ENCODE assay signal across 18 mouse cellular contexts in the genomic region with DNA sequence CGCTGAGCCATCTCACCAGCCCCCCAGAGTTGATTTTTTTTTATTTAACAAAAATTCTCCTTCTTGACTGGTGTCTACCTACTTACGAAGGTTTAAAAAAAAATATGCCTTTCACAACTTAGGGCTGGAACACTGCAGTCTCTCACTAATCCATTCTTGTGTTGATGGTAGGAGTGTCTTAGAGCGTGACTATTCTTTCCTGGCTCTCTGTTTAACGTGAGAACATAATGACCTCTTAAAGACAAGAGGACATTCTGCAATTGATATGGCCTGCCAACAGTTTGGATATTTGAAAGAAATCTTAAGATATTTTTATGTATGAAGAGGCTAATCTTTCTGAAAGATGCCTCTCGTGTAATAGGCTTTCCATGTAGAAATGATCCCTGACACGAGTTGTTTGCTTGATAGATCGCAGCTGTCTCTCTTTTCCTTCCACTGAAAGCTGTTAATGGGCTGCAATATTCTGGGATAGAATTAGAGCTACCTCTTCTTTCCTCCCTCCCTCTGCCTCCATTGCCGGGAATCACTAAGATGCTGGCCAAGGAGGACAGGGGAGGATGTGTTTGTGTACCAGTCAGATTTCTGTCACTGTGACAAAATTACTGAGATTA.
DNase-seq lines count a peak whose midpoint lies in the region; ATAC-seq and TF ChIP-seq lines count a peak whose summit lies in the region.
"Had no signal": no experiment of that assay in that cellular context is flagged by ENCODE, and none has a peak within 500 bp of the region (broad histone marks: within the 10 kb centered on the region; RNA-seq: fewer than 3 reads in every experiment).

No protein-coding gene starts in this region.

- H3K36me3 ChIP-seq in lung, embryonic 14.5 days (ENCODE audit: insufficient read depth) = no peaks in the 10 kb centered on the region
- H3K36me3 ChIP-seq in lung, postnatal 0 days (ENCODE audit: insufficient read depth, low read length) = no peaks in the 10 kb centered on the region
- no peaks in the 10 kb centered on the region for H3K36me3 ChIP-seq in limb, embryonic 10.5 days
- H3K36me3 ChIP-seq: embryonic facial prominence, embryonic 13.5 days; forebrain, embryonic 12.5 days; heart, embryonic 12.5 days; hindbrain, embryonic 10.5 days had no signal

- no peak overlapping the region for H3K9ac ChIP-seq in lung, embryonic 14.5 days
- no peak overlapping the region for H3K9ac ChIP-seq in lung, postnatal 0 days (replicated peaks; ENCODE audit: low read depth)
- H3K9ac ChIP-seq: embryonic facial prominence, embryonic 13.5 days; forebrain, embryonic 12.5 days; heart, embryonic 12.5 days had no signal

- no peak for TF ChIP-seq EP300 in lung, postnatal 0 days (IDR thresholded peaks at IDR 0.05)

- H3K4me1 ChIP-seq in lung, embryonic 14.5 days (ENCODE audit: insufficient read depth) = no peaks in the 10 kb centered on the region
- no peaks in the 10 kb centered on the region for H3K4me1 ChIP-seq in lung, postnatal 0 days (ENCODE audit: insufficient read depth, low read depth, low read length)
- no peaks in the 10 kb centered on the region for H3K4me1 ChIP-seq in limb, embryonic 10.5 days
- H3K4me1 ChIP-seq: embryonic facial prominence, embryonic 13.5 days; forebrain, embryonic 12.5 days; hindbrain, embryonic 10.5 days had no signal

- 44% methylated on average over 8 of the region's 8 CpGs for WGBS in lung, embryonic 14.5 days
- WGBS in lung, postnatal 0 days = 42% methylated on average over 8 of the region's 8 CpGs
- WGBS in limb, embryonic 10.5 days = 87% methylated on average over 8 of the region's 8 CpGs

- no peaks in the 10 kb centered on the region for H3K27me3 ChIP-seq in lung, embryonic 14.5 days (ENCODE audit: insufficient read depth, low read length)
- no peaks in the 10 kb centered on the region for H3K27me3 ChIP-seq in lung, postnatal 0 days (replicated peaks; ENCODE audit: insufficient read depth, low read length)
- no peaks in the 10 kb centered on the region for H3K27me3 ChIP-seq in limb, embryonic 10.5 days (ENCODE audit: low read depth, poor library complexity, severe bottlenecking)
- H3K27me3 ChIP-seq: embryonic facial prominence, embryonic 13.5 days; forebrain, embryonic 12.5 days; heart, embryonic 12.5 days had no signal

- ATAC-seq in lung, embryonic 14.5 days (ENCODE audit: insufficient read depth) = peak; percentile 49; the same call in 1 of the 2 replicates
- peak; percentile 43 for ATAC-seq in lung, postnatal 0 days
- ATAC-seq: forebrain, embryonic 16.5 days had no signal

- no peak for TF ChIP-seq CTCF in lung, embryonic 14.5 days (IDR thresholded peaks at IDR 0.05; ENCODE audit: low read depth)
- TF ChIP-seq CTCF in lung, postnatal 0 days (IDR thresholded peaks at IDR 0.05) = no peak

- DNase-seq in kidney, adult 9 months = peak; percentile 9
- DNase-seq in kidney, adult 8-10 months = no peak
- DNase-seq in lung, embryonic 14.5 days = peak; percentile 77
- no peak for DNase-seq in lung, postnatal 14 days
- DNase-seq in lung, postnatal 0 days (ENCODE audit: low spot score) = peak; percentile 65
- no peak for DNase-seq in limb, embryonic 10.5 days (ENCODE audit: low spot score)
- DNase-seq in frontal cortex, postnatal 25 days (ENCODE audit: low spot score in 2 of 2) = no peak
- DNase-seq: adrenal gland, postnatal 10 days; cerebellum, adult 11-12 months; cerebellum, adult 9-10 months; cerebellum, postnatal 36 days; gastrocnemius, adult 2 months; gastrocnemius, postnatal 25 days had no signal

- no peaks in the 10 kb centered on the region for H3K9me3 ChIP-seq in lung, embryonic 14.5 days (ENCODE audit: low read depth, low read length)
- no peaks in the 10 kb centered on the region for H3K9me3 ChIP-seq in lung, postnatal 0 days (ENCODE audit: low read length)
- no peaks in the 10 kb centered on the region for H3K9me3 ChIP-seq in limb, embryonic 10.5 days (replicated peaks)
- H3K9me3 ChIP-seq: embryonic facial prominence, embryonic 13.5 days; forebrain, embryonic 12.5 days had no signal

- H3K4me2 ChIP-seq in lung, embryonic 14.5 days = no peak overlapping the region
- H3K4me2 ChIP-seq in lung, postnatal 0 days (replicated peaks; ENCODE audit: low read depth, low read length) = no peak overlapping the region
- H3K4me2 ChIP-seq: embryonic facial prominence, embryonic 13.5 days; forebrain, embryonic 12.5 days; heart, embryonic 12.5 days had no signal

- H3K27ac ChIP-seq in lung, embryonic 14.5 days (ENCODE audit: low read depth) = no peak overlapping the region
- H3K27ac ChIP-seq in lung, postnatal 0 days (ENCODE audit: low read length) = no peak overlapping the region
- no peak overlapping the region for H3K27ac ChIP-seq in limb, embryonic 10.5 days
- H3K27ac ChIP-seq: embryonic facial prominence, embryonic 13.5 days; forebrain, embryonic 12.5 days; gastrocnemius, adult 2 months; hindbrain, embryonic 10.5 days had no signal

- no peak overlapping the region for H3K4me3 ChIP-seq in lung, embryonic 14.5 days (ENCODE audit: low read depth, low read length)
- no peak overlapping the region for H3K4me3 ChIP-seq in lung, postnatal 0 days (ENCODE audit: low read depth, low read length)
- no peak overlapping the region for H3K4me3 ChIP-seq in limb, embryonic 10.5 days
- H3K4me3 ChIP-seq: embryonic facial prominence, embryonic 13.5 days; forebrain, embryonic 12.5 days; gastrocnemius, adult 2 months; heart, embryonic 12.5 days; hindbrain, embryonic 10.5 days had no signal

Comparison
In these comparisons a context has a peak if more than half of its experiments do, and no peak if none do; other contexts are left out.
1. DNase-seq: peak in kidney, adult 9 months (single experiment), lung, embryonic 14.5 days (single experiment) and lung, postnatal 0 days (single experiment); none in kidney, adult 8-10 months (0 of 2), lung, postnatal 14 days (single experiment), limb, embryonic 10.5 days (single experiment) and frontal cortex, postnatal 25 days (0 of 2).